Mouse (Mus musculus) macrophage (primary cell): ENCODE results near the gene Sim2. TPM values are rescaled to one million over a fixed set of nuclear protein-coding genes. Genes with fewer than 3 reads are reported as not detected.

Experiments used
- H3K27ac ChIP-seq: fragments of 350-480 bp; formaldehyde crosslinking; 2 replicates; pipeline ENCODE4 v1.9.0; 2021
- H3K36me3 ChIP-seq: fragments of 350-480 bp; formaldehyde crosslinking; 2 replicates; pipeline ENCODE4 v1.9.0; 2021; ENCODE audit errors: inconsistent target
- H3K4me3 ChIP-seq: fragments of 350-480 bp; formaldehyde crosslinking; 2 replicates; pipeline ENCODE4 v1.9.0; 2021; ENCODE audit errors: inconsistent target
- H3K79me2 ChIP-seq: fragments of 350-480 bp; formaldehyde crosslinking; 2 replicates; pipeline ENCODE4 v1.9.0; 2021; ENCODE audit errors: inconsistent target
- WGBS: methylation state at CpG from one replicate; pipeline ENCODE4 v1.1.7; 2026; ENCODE audit warnings: inconsistent platforms; ENCODE audit not compliant: missing documents; 5-methylcytosine and 5-hydroxymethylcytosine counted together
- polyA plus RNA-seq: library from polyadenylated mRNA; stranded (reverse); fragments of 250-400 nt; gene quantifications from 3 replicates; pipeline ENCODE4 v1.2.4, GENCODE M21; 2018; ENCODE audit warnings: inconsistent platforms

Gene Sim2
- polyA plus RNA-seq, 1 experiment from 2014 or later, result not detected

DNA sequence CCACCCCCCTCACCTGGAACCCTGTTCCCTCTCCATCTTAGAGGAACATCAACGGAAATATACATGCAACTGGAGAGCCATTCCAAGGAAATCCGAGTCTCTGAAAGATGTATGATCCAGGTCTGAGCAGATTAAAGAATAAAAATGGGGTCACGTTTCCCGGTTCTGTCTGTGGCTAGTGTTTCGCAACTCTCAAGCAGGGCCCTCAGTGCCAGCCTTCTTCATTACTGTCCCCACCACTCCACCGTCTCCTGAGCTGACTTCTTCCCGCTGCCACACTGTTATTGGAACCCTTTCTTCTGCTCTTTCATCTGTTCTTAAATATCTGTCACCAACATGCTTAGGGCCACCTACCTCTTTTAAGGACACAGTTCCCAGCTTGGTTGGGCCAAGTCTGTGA is 28.4 kb downstream of the Sim2 start:
- no peak overlapping the region for H3K4me3 ChIP-seq
- no peak overlapping the region for H3K27ac ChIP-seq
- 37% methylated on average over 7 of the region's 7 CpGs for WGBS

DNA sequence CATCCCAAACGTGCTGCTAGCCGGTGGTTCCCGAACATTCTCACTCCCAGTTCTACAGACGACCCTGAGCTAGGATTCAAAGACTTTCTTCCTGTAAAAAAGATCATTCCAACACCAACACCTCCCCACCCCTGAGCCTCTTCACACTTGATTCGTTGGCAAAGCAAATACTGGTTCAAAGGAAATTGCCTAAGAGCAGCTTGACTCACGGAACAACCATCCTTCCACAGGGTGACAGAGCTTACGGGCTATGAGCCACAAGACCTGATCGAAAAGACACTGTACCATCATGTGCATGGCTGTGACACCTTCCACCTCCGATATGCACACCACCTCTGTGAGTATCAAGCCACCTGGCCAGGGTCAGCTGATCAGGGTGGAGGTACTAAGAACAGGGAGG is 30.0 kb downstream of the Sim2 start:
- Histone ChIP-seq H3K27ac (no peak overlapping the region), H3K36me3 (no peaks in the 10 kb centered on the region), H3K79me2 (no peaks in the 10 kb centered on the region), H3K4me3 (no peak overlapping the region)
- WGBS, result 50% methylated on average over 9 of the region's 9 CpGs

More for the DNA sequence above, 28.4 kb downstream of the Sim2 start:
- H3K79me2 ChIP-seq, result no peaks in the 10 kb centered on the region
- no peaks in the 10 kb centered on the region for H3K36me3 ChIP-seq

DNA sequence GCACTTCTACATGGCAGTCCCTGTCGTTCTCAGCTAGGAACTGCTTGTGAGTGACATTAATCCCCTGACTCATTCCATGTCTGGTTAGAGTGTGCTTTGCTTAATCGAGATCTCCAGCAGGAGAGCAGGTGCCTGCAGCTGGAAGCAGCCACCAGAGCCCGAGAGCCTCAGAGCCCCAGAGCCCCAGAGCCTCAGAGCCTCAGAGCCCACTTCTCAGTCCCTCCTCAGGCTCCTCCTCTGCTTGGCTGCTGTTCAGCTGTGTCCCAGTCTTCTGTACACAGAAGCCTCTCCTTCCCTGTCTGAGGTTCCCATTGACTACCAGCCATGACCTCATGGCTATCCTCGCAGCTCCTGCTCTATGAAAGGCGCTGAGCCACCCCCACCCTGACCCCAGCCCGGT is 32.6 kb downstream of the Sim2 start:
- WGBS, result 79% methylated on average over 6 of the region's 6 CpGs

DNA sequence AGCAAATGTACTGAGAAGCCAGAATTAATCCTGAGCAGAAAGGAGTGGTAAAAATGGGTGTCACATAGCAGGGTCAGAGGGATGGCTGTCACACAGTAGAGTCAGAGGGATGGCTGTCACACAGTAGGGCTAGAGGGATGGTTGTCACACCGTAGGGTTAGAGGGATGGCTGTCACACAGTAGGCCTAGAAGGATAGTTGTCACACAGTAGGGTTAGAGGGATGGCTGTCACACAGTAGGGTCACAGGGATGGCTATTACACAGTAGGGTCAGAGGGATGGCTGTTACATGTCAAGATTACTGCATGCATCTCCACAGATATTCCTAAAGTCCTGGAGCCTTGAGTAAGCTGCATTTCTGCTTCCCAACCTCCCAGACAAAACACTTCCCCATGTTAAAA is 33.7 kb downstream of the Sim2 start:
- no peaks in the 10 kb centered on the region for H3K36me3 ChIP-seq
- 100% methylated on average over 1 of the region's 1 CpGs for WGBS

More for the DNA sequence above, 32.6 kb downstream of the Sim2 start:
- Histone ChIP-seq H3K79me2 (no peaks in the 10 kb centered on the region), H3K27ac (no peak overlapping the region), H3K36me3 (no peaks in the 10 kb centered on the region), H3K4me3 (no peak overlapping the region)

DNA sequence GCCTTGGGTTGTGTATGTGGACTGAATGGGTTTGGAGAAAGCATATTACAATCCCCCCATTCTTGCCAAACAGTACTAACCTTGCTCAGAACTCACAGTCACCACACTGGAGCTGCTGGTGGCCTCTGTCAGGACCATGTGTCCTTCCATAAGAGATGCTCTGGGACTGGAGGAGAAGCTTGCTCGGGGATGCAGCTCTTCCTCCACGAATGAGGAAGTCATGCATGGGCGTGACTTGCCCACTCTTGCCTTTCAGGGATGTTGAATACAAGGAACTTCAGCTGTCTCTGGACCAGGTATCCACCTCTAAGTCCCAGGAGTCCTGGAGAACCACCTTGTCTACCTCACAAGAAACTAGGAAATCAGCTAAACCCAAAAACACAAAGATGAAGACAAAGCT is 37.6 kb downstream of the Sim2 start:
- no peaks in the 10 kb centered on the region for H3K36me3 ChIP-seq
- 3% methylated on average over 3 of the region's 3 CpGs for WGBS
- H3K79me2 ChIP-seq, result no peaks in the 10 kb centered on the region
- H3K4me3 ChIP-seq, result no peak overlapping the region
- H3K27ac ChIP-seq, result no peak overlapping the region

More for the DNA sequence above, 33.7 kb downstream of the Sim2 start:
- H3K4me3 ChIP-seq, result no peak overlapping the region
- no peaks in the 10 kb centered on the region for H3K79me2 ChIP-seq
- no peak overlapping the region for H3K27ac ChIP-seq

DNA sequence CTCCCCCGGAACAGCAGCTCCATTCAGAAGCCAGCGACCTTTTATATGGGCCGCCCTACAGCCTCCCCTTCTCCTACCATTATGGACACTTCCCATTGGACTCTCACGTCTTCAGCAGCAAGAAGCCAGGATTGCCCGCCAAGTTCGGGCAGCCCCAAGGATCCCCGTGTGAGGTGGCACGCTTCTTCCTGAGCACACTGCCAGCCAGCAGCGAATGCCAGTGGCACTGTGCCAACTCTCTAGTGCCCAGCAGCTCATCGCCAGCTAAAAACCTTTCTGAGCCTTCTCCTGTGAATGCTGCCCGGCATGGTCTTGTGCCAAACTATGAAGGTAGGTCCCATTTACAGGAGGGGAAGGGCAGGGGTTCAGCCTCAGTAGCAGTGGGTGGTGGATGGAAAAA is 38.5 kb downstream of the Sim2 start:
- no peaks in the 10 kb centered on the region for H3K79me2 ChIP-seq
- H3K36me3 ChIP-seq, result no peaks in the 10 kb centered on the region
- no peak overlapping the region for H3K4me3 ChIP-seq
- 54% methylated on average over 11 of the region's 11 CpGs for WGBS
- H3K27ac ChIP-seq, result no peak overlapping the region

DNA sequence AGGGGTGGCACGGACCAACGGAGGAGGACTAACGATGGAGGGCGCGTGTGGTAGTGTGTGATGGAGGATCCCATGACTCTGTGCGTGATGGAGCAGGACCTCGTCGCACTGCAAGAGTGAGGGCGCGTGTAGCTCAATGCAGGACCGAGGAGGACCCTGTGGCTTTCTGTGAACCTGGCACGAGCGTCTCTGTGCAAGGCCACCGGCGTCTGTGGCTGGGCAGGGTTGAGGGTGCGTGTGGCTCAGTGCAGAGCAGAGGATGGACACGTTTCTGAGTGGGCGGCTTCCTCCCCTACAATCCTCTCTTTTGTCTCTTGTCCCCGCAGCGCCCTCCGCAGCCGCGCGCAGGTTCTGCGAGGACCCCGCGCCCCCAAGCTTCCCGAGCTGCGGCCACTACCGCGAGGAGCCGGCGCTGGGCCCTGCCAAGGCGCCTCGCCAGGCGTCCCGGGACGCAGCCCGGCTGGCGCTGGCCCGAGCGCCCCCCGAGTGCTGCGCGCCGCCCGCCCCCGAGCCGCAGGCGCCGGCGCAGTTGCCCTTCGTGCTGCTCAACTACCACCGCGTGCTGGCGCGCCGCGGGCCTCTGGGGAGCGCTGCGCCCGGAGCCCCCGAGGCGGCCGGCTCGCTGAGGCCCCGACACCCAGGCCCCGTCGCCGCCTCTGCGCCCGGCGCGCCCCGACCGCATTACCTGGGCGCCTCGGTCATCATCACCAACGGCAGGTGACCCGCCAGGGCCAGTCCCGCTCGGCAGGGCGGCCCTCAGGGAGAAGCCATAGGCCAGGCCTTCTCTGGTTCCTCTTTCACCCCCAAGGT is 40.6 kb downstream of the Sim2 start:
- Histone ChIP-seq H3K79me2 (no peaks in the 10 kb centered on the region), H3K27ac (no peak overlapping the region), H3K36me3 (no peaks in the 10 kb centered on the region), H3K4me3 (no peak overlapping the region)
- 3% methylated on average over 79 of the region's 83 CpGs for WGBS

DNA sequence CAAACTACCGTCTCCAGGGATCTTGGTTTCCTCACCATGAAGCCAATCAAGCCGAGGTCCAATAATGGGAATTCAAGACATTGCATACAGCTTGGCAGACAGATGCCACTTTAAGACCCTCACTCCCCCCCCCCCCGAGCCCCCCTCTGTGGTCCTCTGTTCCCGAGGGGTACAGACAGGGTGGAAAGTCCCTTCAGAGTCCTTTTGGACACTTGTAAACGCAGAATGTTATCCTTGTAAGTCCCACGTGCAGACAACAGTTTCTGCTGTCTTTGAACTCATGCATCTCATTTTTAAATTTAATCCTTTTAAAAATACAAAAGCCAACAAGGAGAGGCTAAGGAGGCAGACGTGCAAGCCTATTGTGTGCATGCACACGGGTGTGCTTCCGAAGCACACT is 41.5 kb downstream of the Sim2 start:
- WGBS, result 53% methylated on average over 9 of the region's 9 CpGs
- H3K36me3 ChIP-seq, result no peaks in the 10 kb centered on the region
- H3K27ac ChIP-seq, result no peak overlapping the region
- H3K79me2 ChIP-seq, result no peaks in the 10 kb centered on the region
- H3K4me3 ChIP-seq, result no peak overlapping the region

DNA sequence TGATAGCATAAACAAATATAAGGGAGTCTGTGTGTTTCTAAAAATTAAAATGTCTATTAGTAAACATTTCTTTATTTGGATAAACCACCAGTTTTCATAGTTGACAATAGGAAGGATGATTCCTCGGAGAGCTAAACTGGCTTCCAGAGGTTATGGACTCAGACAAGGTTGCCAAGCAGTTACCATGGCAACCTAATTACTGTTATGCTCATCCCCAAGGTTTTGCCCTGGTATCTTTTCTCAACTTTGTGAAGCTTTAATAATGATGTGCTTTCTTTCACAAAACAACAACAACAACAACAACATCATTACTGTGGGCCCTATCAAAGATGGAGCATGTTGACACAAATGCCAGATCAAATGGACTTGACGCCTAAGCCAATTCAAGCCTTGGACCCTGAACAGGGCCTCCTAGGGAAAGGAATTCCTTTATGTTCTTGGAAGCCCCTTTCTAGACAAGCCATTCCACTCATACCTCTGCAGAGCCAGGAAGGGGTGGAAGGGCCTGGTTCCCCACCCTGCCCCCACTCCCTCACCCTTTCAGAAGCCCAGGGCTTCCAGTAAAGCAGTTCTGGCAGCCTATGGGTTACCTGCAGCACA is 43.6 kb downstream of the Sim2 start:
- Histone ChIP-seq H3K36me3 (no peaks in the 10 kb centered on the region), H3K27ac (no peak overlapping the region), H3K4me3 (no peak overlapping the region), H3K79me2 (no peaks in the 10 kb centered on the region)
- WGBS, result 89% methylated on average over 2 of the region's 2 CpGs

DNA sequence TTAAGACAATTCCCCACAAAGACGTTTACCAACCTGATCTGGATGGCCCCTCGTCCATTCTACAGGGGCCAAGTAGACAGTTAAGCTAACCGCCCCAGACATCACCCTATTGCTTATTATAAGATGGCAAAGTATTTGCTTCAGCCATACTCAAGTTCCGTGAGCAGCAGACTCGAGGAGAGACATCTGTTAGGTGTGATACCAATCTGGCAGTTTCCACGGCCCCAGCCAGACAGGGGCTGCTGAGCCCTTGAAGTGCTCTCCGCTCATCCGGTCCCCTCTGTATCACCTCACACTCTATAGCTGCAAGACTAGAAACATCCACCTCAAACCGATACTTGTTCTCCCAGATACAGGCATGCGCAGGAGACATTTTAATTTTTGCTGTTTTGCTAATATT is 49.5 kb downstream of the Sim2 start:
- no peak overlapping the region for H3K4me3 ChIP-seq
- no peaks in the 10 kb centered on the region for H3K79me2 ChIP-seq
- WGBS, result 92% methylated on average over 10 of the region's 10 CpGs
- H3K36me3 ChIP-seq, result no peaks in the 10 kb centered on the region
- no peak overlapping the region for H3K27ac ChIP-seq

DNA sequence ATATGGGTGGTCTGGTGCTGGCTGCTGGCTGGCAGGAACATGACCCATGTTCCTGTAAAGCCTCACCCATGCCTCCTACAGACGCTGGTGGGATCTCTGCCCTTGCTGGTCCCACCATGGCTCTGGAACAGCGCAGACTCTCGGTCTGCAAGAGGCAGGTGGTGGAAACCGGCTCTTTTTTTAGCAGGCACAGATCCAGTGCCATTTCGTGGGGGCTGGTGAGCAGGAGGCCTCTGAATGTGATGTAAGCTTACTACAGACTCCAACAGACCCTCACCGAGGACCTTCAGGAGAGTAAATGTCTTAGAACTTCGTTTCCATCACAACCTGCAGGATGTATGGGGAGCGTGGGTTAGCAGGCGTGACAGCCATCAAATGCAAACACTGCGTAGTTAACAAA is 56.0 kb downstream of the Sim2 start:
- no peak overlapping the region for H3K4me3 ChIP-seq
- 94% methylated on average over 10 of the region's 10 CpGs for WGBS

DNA sequence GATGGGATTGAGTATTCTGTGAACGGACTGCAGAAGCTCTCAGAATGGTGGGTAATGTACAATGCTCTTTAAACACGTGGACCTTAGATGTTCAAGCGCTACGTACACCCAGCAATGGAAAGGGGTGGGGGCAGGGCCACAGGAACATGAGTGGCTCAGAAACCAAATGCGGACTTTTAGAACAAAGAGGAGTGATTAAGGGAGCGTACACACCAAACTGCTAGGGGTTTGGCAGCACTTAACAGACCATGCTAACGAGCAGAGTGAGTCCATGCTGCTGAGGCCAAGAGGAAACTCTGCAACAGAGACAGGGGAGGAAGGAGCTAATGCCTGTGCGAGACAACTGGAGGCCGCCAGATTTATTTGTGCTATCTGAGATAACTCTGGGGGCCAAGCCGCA is 58.6 kb downstream of the Sim2 start:
- Histone ChIP-seq H3K36me3 (no peaks in the 10 kb centered on the region), H3K4me3 (no peak overlapping the region), H3K27ac (no peak overlapping the region), H3K79me2 (no peaks in the 10 kb centered on the region)
- 35% methylated on average over 10 of the region's 10 CpGs for WGBS

More for the DNA sequence above, 56.0 kb downstream of the Sim2 start:
- Histone ChIP-seq H3K79me2 (no peaks in the 10 kb centered on the region), H3K36me3 (no peaks in the 10 kb centered on the region), H3K27ac (no peak overlapping the region)

DNA sequence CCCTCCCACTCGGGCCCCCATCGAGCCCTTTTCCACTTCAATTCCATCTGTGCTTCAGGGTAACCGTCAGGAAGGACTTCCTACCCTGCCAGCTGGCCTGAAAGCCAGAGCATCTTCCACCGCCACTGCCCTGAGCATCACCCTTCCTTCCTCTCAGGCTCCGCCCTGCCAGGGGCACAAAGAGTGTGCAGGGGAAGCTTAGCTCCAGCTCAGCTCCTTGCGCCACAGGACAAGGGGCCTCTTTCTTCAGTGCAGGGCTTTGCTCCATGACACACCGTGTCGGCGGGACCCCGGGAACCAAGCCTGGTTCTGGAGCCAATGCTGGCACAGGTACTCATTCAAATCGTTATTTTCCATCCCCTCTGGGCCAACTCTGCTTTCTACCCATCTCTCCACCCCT is 63.4 kb downstream of the Sim2 start:
- H3K4me3 ChIP-seq, result no peak overlapping the region
- WGBS, result 25% methylated on average over 11 of the region's 11 CpGs
- no peak overlapping the region for H3K27ac ChIP-seq

DNA sequence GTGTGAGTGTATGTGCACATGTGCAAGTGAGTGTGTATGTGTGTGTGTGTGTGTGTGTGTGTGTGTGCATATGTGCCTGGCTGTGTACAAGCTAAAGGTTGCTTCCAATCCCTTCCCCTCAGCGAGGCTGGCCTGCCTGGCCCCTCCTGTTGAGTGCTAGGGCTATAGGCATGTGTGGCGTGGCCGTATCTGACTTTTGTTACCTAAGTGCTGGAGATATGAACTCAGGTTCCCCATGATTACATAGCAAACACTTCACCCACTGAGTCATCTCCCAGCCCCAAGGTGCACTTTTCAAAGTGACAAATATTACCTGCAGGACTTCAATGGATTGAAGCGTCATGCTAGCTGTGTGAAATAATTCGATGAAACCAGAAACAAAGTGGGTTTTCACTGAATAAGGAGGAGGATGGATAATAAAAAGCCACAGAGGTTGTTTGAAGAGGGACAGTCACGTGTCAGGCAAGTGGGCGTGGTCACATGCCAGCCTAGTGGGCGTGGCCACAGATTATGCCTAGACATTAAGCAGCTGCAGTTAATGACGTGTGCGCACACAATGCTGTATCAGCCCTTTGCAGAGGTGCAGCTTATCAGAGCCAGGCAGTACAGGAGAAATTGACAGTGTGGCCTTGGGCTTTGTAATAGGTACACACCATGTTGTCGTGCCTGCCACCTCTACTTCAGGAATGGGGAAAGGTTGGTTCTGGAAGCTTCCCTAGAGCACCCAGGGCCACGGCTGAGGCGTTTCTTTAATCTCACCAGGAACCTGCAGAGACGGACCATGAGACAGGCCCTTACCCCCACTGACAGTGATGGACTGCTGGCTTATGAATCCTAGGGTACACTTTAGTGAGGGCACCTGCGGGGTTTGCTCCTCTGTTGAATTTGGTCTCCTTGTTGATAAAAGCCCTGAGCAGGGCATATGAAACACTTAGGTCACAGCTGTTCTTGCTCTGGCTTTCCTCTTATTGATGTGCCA is 65.7 kb downstream of the Sim2 start:
- H3K79me2 ChIP-seq, result no peaks in the 10 kb centered on the region
- 91% methylated on average over 15 of the region's 15 CpGs for WGBS
- H3K27ac ChIP-seq, result no peak overlapping the region
- no peaks in the 10 kb centered on the region for H3K36me3 ChIP-seq
- no peak overlapping the region for H3K4me3 ChIP-seq

More for the DNA sequence above, 63.4 kb downstream of the Sim2 start:
- Histone ChIP-seq H3K36me3 (no peaks in the 10 kb centered on the region), H3K79me2 (no peaks in the 10 kb centered on the region)
